Mouse (Mus musculus) urinary bladder, adult 2 months (tissue): ENCODE data around the gene Olfr1368. TPM values are rescaled to one million over a fixed set of nuclear protein-coding genes. Genes with fewer than 3 reads are reported as not detected.

Experiments
- DNase-seq: peaks from one replicate; pipeline ENCODE4 v3.0.0; 2022; ENCODE audit warnings: low spot score
- polyA plus RNA-seq: library from polyadenylated mRNA; depleted of rRNA; stranded (reverse); fragments of >200 nt; gene quantifications from 2 replicates; pipeline ENCODE4 v1.2.3, GENCODE M21; 2012; rRNA removed

The Olfr1368 gene
- not detected in 2 replicates for polyA plus RNA-seq

GRCm38 (mm10) chr13:21145767-21146166, at the start of gene Olfr1368:
Gene Olfr1368, minus strand, starts transcription at chr13:21145867.
- DNase-seq: no peak

DNA sequence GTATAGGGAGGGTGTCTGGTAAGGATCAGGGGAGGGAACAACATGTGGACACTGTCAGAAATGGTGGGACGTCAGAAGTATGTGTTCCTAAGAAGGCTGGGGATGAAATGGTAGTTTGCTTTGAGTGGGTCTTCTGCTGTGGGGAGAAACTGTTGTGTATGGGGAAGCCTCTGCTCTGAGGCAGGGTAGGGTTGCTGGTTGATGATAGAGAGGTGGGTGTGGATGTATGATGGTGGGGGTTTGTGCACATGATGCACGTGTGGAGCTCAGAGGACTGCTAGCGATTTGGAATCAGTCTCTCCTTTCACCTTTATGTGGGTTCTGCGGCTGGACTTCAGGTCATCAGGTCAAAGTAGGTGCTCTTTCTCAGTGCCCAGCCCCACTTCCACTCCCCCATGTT, 39.9 kb upstream of the Olfr1368 start:
- no peak for DNase-seq

DNA sequence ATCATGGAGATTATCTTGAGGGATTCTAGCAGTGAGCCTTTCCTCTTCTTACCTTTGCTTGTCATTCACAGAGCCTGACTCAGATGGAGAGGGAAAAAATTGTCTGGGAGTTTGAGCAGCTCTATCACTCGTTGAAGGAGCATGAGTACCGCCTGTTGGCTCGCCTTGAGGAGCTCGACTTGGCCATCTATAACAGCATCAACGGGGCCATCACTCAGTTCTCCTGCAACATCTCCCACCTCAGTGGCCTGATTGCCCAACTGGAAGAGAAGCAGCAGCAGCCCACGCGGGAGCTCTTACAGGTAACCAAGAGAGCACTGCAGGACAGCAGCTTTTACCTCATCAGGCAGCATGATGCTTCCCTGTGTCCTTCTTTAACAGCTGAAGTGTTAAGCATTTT, 38.0 kb upstream of the Olfr1368 start:
- no peak for DNase-seq

- DNase-seq: no peak
Measured at GRCm38 (mm10) chr13:21183066-21183465, 37.4 kb upstream of the Olfr1368 start.

- no peak for DNase-seq
Measured at GRCm38 (mm10) chr13:21181996-21182395, 36.3 kb upstream of the Olfr1368 start.

DNA sequence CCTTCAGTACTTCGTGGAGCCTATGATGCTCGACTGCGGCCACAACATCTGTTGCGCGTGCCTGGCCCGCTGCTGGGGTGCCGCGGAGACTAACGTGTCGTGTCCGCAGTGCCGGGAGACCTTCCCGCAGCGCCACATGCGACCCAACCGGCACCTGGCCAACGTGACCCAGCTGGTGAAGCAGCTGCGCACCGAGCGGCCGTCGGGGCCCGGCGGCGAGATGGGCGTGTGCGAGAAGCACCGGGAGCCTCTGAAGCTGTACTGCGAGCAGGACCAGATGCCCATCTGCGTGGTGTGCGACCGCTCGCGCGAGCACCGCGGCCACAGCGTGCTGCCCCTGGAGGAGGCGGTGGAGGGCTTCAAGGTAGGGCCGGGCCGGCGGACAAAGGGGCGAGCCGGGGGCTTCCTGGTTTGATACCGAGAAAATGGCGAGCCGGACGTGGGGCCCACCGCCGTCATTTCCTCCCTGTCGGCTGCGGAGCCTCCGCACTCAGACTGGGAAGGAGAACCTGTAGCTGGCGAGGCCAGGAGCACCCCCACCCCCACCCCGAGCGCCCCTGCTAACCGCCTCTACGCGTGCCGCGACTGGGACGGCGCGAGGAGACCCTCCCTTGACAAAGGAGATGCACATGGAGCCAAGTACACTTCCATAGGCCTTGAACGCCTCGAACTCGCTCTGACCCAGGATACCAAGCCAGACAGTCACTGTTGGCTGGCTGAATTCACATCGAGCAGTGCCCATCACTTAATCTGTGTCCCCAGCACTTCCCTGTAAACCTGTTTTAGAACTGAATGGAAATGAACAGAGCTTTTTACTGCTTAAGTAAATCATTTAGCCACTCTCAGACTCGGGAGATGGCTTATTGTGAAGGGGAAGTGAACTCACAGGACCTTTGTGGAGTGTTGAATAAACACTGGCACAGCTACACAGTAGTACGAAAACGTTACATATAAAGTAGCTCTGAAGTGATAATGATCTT, 35.2 kb upstream of the Olfr1368 start:
- DNase-seq: peak; percentile 52

- DNase-seq: peak; percentile 89
Measured at GRCm38 (mm10) chr13:21179724-21180550, 34.3 kb upstream of the Olfr1368 start.

DNA sequence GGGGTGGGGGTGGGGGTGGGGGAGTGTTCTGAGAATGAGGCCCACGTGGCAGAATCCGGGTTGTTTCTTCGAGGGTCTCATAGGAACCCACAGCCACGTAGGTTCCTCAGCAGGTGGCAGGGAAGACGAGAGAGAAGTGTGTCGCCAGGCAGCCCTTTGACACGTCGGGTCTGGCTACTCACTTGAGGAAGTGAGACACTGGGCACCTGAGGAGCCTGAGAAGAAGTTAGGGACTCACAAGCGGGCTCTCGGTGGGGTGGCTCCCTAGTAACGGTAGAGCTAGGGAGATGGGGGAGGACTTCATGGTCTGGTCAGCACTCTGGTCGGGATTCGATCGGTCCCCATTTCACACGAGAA, 33.7 kb upstream of the Olfr1368 start, which contains the start of gene Trim27:
TSS of gene Trim27 (plus strand) at position 79 of the 357 bp plus-strand sequence.
- peak; percentile 45 for DNase-seq

DNA sequence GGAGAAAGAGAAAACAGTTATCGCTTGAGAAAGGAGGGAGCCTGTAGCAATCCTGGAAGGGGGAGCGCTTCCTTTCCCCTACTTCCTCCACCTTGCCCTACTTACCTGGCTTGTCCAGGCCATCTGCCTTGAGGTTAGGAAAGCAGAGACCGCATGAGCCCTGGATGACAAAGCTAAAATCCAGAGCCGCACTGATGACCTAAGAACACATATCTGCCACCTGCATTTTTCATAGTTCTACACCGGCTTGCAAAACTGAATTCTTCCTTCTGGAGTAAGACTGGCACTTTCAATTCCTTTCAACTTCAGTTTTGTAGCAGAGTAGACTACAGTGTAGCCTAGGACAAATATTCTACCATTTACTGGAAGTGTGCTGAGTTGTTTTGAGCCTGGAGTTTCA, 32.7 kb upstream of the Olfr1368 start:
- no peak for DNase-seq

- no peak for DNase-seq
Measured at GRCm38 (mm10) chr13:21177657-21178056, 32.0 kb upstream of the Olfr1368 start.

DNA sequence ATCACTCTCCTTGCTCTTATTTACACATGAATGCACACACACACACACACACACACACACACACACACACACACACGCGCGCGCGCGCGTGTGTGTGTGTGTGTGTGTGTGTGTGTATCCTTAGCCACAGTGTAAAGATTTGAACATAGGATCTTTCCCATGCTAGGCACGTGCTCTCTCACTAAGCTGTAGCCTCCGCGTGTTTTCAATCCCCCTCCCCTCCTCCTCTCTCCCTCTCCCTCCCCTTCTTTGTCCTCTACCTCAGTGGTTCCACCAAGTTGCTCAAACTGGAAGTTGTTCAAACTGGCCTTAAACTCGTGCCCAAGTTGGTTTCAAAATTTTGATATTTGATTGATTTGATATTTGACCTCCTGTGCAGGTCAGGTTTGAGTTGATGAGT, 31.1 kb upstream of the Olfr1368 start:
- DNase-seq: no peak

- peak; percentile 64 for DNase-seq
Measured at GRCm38 (mm10) chr13:21173072-21173471, 27.4 kb upstream of the Olfr1368 start.

GRCm38 (mm10) chr13:21172241-21173027, 26.8 kb upstream of the Olfr1368 start:
- DNase-seq: no peak

DNA sequence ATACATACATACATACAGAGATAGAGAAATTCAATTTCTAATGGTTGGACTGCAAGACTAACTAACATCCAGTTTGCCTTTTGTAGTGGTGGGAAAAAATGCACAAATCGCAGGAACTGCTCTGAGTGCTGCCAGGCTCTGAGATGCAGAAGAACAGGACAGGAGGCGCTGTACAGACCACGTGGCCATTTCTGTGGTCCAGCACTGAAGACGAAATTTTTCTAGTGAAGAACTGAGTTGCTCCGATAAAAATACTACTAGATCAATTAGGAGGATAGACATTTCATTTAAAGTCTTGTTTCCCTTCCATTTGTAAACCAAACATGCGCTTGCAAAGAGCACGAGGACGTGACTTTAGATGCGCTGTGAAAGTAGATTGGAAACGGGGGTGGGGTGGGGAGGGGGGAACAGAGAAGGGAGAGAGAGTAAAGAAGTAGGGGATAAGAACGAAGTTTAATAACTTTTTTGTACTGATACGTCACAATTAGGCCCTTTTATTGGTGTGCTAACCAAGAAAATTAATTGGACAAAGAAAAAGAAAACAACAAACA, 26.0 kb upstream of the Olfr1368 start:
- DNase-seq: no peak

GRCm38 (mm10) chr13:21171156-21171530, 25.5 kb upstream of the Olfr1368 start:
- no peak for DNase-seq

DNA sequence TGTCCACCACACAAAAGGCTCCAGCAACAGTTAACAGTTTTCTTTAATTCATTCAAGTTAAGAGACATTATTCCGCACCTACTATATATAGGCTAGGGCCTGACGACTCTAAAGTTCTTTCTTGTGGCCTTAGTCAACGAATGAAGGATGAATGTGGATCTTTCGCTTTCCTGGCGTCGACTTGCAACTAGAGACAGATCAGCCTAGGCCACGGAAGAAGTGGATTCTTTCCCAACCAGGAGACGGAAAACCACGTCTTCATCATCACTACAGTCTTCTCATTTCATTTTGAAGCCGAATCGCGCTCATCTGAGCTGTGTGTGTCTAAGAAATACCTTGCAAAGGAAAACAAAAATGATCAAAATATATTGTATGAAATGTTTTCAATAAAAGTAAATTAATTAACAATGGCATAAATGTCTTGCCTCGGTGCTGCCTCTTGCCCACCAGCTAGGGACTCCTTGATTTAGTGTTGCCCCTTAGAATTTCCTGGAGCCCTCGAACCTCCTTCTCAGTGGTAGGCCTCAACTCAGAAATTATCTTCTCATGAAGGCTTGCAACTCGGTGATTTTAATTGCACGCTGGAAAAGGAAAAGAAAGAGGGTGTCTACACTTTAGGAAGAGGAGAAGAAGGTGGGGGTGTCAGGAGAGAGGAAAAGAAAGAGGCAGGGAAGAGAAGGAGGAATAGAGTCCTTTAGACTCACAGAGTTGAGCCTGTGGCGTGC, 24.9 kb upstream of the Olfr1368 start:
- no peak for DNase-seq

DNA sequence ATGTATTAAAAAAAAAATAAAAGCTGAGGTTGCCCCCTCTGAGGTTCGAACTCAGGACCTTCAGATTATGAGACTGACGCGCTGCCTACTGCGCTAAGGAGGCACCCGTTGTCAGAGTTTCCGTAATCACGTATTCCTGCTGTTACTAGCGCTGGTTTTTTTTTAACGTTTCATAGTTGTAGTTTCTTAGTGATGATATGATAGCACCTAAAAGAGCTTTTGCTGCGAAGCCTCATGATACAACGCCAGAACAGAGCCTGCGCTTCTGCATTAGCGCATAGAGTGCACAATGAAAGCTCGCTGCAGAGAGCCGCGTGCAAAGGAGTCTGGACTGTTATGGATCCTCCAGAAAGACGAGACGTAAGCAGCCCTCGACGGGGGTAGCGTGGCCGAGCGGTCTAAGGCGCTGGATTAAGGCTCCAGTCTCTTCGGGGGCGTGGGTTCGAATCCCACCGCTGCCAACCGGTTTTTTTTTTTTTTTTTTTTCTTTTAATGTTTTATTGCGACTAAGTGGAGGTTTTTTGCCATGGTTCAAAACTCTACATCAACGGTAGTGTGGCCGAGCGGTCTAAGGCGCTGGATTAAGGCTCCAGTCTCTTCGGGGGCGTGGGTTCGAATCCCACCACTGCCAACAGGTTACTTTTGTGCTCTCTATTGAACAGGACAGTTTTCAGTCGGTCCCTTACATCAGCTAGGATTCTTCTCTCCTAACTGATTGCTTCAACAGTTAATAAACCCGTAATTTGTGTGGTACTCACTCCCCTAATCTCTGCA, 24.2 kb upstream of the Olfr1368 start:
- DNase-seq: peak; percentile 73

- no peak for DNase-seq
Measured at GRCm38 (mm10) chr13:21169121-21169656, 23.5 kb upstream of the Olfr1368 start.

- no peak for DNase-seq
Measured at GRCm38 (mm10) chr13:21168371-21169011, 22.8 kb upstream of the Olfr1368 start.
